In the genomic region with DNA sequence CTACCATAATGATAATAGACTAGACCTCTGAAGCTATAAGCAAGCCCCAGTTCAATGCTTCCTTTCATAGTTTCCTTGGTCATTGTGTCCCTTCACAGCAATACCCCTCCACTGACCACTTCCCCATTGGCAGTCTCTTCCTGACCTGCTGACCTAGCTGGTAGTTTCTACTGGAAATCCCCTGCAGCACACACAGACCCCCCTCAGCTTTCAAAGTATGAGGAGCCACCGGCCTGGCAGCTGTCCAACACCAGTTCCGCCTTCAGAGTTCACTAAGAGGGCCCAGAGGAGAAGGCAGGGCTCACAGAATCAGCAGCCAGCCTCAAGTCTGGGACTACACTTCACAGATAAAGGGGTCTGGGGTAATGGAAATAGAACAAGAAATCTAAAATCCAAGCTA, we compare ENCODE assay signal across 10 mouse cellular contexts. TPM values are rescaled to one million over a fixed set of nuclear protein-coding genes. Genes with fewer than 3 reads are reported as not detected.
A peak's percentile ranks its signal among the peaks of the same experiment; 100 is the strongest.
DNase-seq lines count a peak whose midpoint lies in the region; ATAC-seq lines count a peak whose summit lies in the region.
"Had no signal": no experiment of that assay in that cellular context is flagged by ENCODE, and none has a peak within 500 bp of the region (broad histone marks: within the 10 kb centered on the region; RNA-seq: fewer than 3 reads in every experiment).

No protein-coding gene starts in this region.

- no peak overlapping the region for H3K4me2 ChIP-seq in kidney, embryonic 14.5 days (replicated peaks; ENCODE audit: low read depth, low read length)
- no peak overlapping the region for H3K4me2 ChIP-seq in kidney, embryonic 16.5 days (replicated peaks; ENCODE audit: low read depth, low read length)

- H3K9me3 ChIP-seq in kidney, embryonic 14.5 days (ENCODE audit: control insufficient read depth, low read length), result no peaks in the 10 kb centered on the region
- no peaks in the 10 kb centered on the region for H3K9me3 ChIP-seq in kidney, embryonic 16.5 days (ENCODE audit: low read length)

- no peak overlapping the region for H3K4me3 ChIP-seq in kidney, embryonic 14.5 days (ENCODE audit: low read length)
- no peak overlapping the region for H3K4me3 ChIP-seq in kidney, embryonic 16.5 days (ENCODE audit: low read length)
- H3K4me3 ChIP-seq: megakaryocyte, embryonic 14.5 days had no signal

- ATAC-seq in kidney, embryonic 14.5 days (ENCODE audit: low FRiP score, low TSS enrichment), result no peak
- ATAC-seq in kidney, embryonic 16.5 days (ENCODE audit: low FRiP score, low TSS enrichment), result no peak

- no peak overlapping the region; the same call in 1 of the 2 replicates for H3K27ac ChIP-seq in kidney, embryonic 14.5 days (ENCODE audit: low read depth, low read length)
- peak overlapping the region; percentile 64; the same call in 1 of the 2 replicates for H3K27ac ChIP-seq in kidney, embryonic 16.5 days (ENCODE audit: low read length)

- peaks cover 22% of the 10 kb centered on the region for H3K4me1 ChIP-seq in kidney, embryonic 14.5 days (ENCODE audit: control insufficient read depth, insufficient read depth, low read length)
- peaks cover 52% of the 10 kb centered on the region for H3K4me1 ChIP-seq in kidney, embryonic 16.5 days (ENCODE audit: insufficient read depth, low read length)

- DNase-seq in kidney, adult 11 months, result peak; percentile 52
- peak; percentile 67 for DNase-seq in testis, postnatal 10 days (ENCODE audit: low spot score)
- no peak for DNase-seq in testis, postnatal 14 days (ENCODE audit: low spot score)
- DNase-seq in telencephalon, adult 2 months (ENCODE audit: low read depth, low spot score), result peak; percentile 24
- DNase-seq in embryo, embryonic 10 days (ENCODE audit: low spot score), result no peak
- no peak for DNase-seq in embryo, embryonic 10.5 days (ENCODE audit: low spot score)
- DNase-seq: cerebellum, adult 11-12 months had no signal

- no peak overlapping the region for H3K9ac ChIP-seq in kidney, embryonic 14.5 days (ENCODE audit: low read depth, low read length)
- H3K9ac ChIP-seq in kidney, embryonic 16.5 days (replicated peaks; ENCODE audit: low read length), result no peak overlapping the region

- H3K27me3 ChIP-seq in kidney, embryonic 14.5 days (ENCODE audit: control insufficient read depth, insufficient read depth, low read length), result no peaks in the 10 kb centered on the region
- H3K27me3 ChIP-seq in kidney, embryonic 16.5 days (ENCODE audit: insufficient read depth, low read length), result no peaks in the 10 kb centered on the region

- H3K36me3 ChIP-seq in kidney, embryonic 14.5 days (ENCODE audit: control insufficient read depth, insufficient read depth, low read length), result no peaks in the 10 kb centered on the region
- H3K36me3 ChIP-seq in kidney, embryonic 16.5 days (ENCODE audit: insufficient read depth, low read length), result no peaks in the 10 kb centered on the region

- 33% methylated on average over 2 of the region's 2 CpGs for WGBS in kidney, embryonic 14.5 days
- 51% methylated on average over 2 of the region's 2 CpGs for WGBS in kidney, embryonic 16.5 days

RNA-seq across cellular contexts. Expression of gene Rab20, which starts 17.6 kb away (rescaled TPM):
- 19.5 TPM in 2 replicates for polyA plus RNA-seq in kidney, embryonic 14.5 days (2014; fragmentation: Nextera tagmentation; extraction: Ambion mirVana)
- 30.6 and 37.3 TPM in 2 replicates for polyA plus RNA-seq in kidney, embryonic 16.5 days (2015; fragmentation: Nextera tagmentation; extraction: Ambion mirVana)

RNA-seq across cellular contexts. Expression of gene Naxd, which starts 36.4 kb away (rescaled TPM):
- polyA plus RNA-seq in kidney, embryonic 14.5 days (2014; fragmentation: Nextera tagmentation; extraction: Ambion mirVana), result 116 TPM in 2 replicates
- polyA plus RNA-seq in kidney, embryonic 16.5 days (2015; fragmentation: Nextera tagmentation; extraction: Ambion mirVana), result 125 and 132 TPM in 2 replicates

Comparison
In these comparisons a context has a peak if more than half of its experiments do, and no peak if none do; other contexts are left out.
1. DNase-seq: peak in kidney, adult 11 months (single experiment), testis, postnatal 10 days (single experiment) and telencephalon, adult 2 months (single experiment); none in testis, postnatal 14 days (single experiment), embryo, embryonic 10 days (single experiment) and embryo, embryonic 10.5 days (single experiment).